Mouse (Mus musculus) kidney, adult 9 months (tissue): ENCODE measurements around the gene Msgn1.

Source experiments
- DNase-seq: peaks from one replicate; pipeline ENCODE4 v3.0.0; 2022

The Msgn1 gene

GRCm38 (mm10) chr12:11198026-11198425, 10.7 kb downstream of the Msgn1 start:
- no peak for DNase-seq

- DNase-seq = no peak
Observed at GRCm38 (mm10) chr12:11196830-11197229, 11.9 kb downstream of the Msgn1 start.

GRCm38 (mm10) chr12:11196142-11196597, 12.6 kb downstream of the Msgn1 start:
- DNase-seq = peak; percentile 77

- DNase-seq = no peak
Observed at GRCm38 (mm10) chr12:11195031-11195430, 13.7 kb downstream of the Msgn1 start.

- peak; percentile 90 for DNase-seq
Observed at GRCm38 (mm10) chr12:11178486-11179154, 30.2 kb downstream of the Msgn1 start.

- no peak for DNase-seq
Observed at GRCm38 (mm10) chr12:11177408-11178394, 31.1 kb downstream of the Msgn1 start.

- DNase-seq = no peak
Observed at GRCm38 (mm10) chr12:11158670-11159069, 50.1 kb downstream of the Msgn1 start.
